Mouse (Mus musculus): ENCODE results near the gene Adap2. TPM values are rescaled to one million over a fixed set of nuclear protein-coding genes. Genes with fewer than 3 reads are reported as not detected.
"Not testable (repeated sequence)": the region's sequence is repeated elsewhere in the genome, so short reads cannot be mapped to it uniquely, and the experiment has no call there.

Gene Adap2
- polyA plus RNA-seq, 1 experiment = 0.05 TPM

- no peaks in the 10 kb centered on the region for H3K27me3 ChIP-seq (ENCODE audit: control insufficient read depth, insufficient read depth, insufficient read length)
- no peaks in the 10 kb centered on the region for H3K36me3 ChIP-seq (ENCODE audit: control insufficient read depth, insufficient read depth)
- H3K79me2 ChIP-seq (ENCODE audit: control insufficient read depth, insufficient read depth) = peaks cover 7% of the 10 kb centered on the region
- H3ac ChIP-seq (ENCODE audit: control insufficient read depth, insufficient read length) = peak overlapping the region; percentile 21
- H3K4me2 ChIP-seq (ENCODE audit: low read depth) = peak overlapping the region; percentile 70
- TF ChIP-seq MAX (IDR thresholded peaks at IDR 0.05; ENCODE audit: low read depth) (no peak), POLR2A (IDR thresholded peaks at IDR 0.05; ENCODE audit: insufficient read length, low read depth) (no peak), TCF3 (IDR thresholded peaks at IDR 0.05; ENCODE audit: insufficient read length, low read depth) (no peak), CEBPB (IDR thresholded peaks at IDR 0.05; ENCODE audit: insufficient read depth, poor library complexity, severe bottlenecking) (no peak), USF1 (IDR thresholded peaks at IDR 0.05; ENCODE audit: low read depth) (no peak), SRF (IDR thresholded peaks at IDR 0.05; ENCODE audit: control insufficient read depth, insufficient read length, low read depth) (no peak), MYOG (IDR thresholded peaks at IDR 0.05; ENCODE audit: control insufficient read depth in 1 of 3, insufficient read depth in 1 of 3, insufficient read length in 2 of 3, low read depth in 2 of 3) (no peak), TCF12 (IDR thresholded peaks at IDR 0.05; ENCODE audit: insufficient read depth, poor library complexity, severe bottlenecking) (no peak), REST (IDR thresholded peaks at IDR 0.05; ENCODE audit: insufficient read depth, insufficient read length) (no peak), MYOD1 (IDR thresholded peaks at IDR 0.05; ENCODE audit: control insufficient read depth in 1 of 3, insufficient read length in 2 of 3, low read depth in 2 of 3) (no peak), POLR2AphosphoS2 (IDR thresholded peaks at IDR 0.05; ENCODE audit: insufficient read length, low read depth) (no peak), E2F4 (IDR thresholded peaks at IDR 0.05; ENCODE audit: insufficient read depth) (no peak)
- H3K4me3 ChIP-seq = peak overlapping the region; percentile 77
Measured at GRCm38 (mm10) chr11:80142872-80143271, 11.0 kb upstream of the Adap2 start.

GRCm38 (mm10) chr11:80145787-80146275, 8.1 kb upstream of the Adap2 start:
- TF ChIP-seq POLR2AphosphoS2 (IDR thresholded peaks at IDR 0.05; ENCODE audit: insufficient read length, low read depth) (no peak), SRF (IDR thresholded peaks at IDR 0.05; ENCODE audit: control insufficient read depth, insufficient read length, low read depth) (no peak), TCF3 (IDR thresholded peaks at IDR 0.05; ENCODE audit: insufficient read length, low read depth) (no peak), E2F4 (IDR thresholded peaks at IDR 0.05; ENCODE audit: insufficient read depth) (no peak), POLR2A (IDR thresholded peaks at IDR 0.05; ENCODE audit: insufficient read length, low read depth) (no peak), TCF12 (IDR thresholded peaks at IDR 0.05; ENCODE audit: insufficient read depth, poor library complexity, severe bottlenecking) (no peak), REST (IDR thresholded peaks at IDR 0.05; ENCODE audit: insufficient read depth, insufficient read length) (no peak), MAX (IDR thresholded peaks at IDR 0.05; ENCODE audit: low read depth) (no peak)
- Histone ChIP-seq H3K79me2 (ENCODE audit: control insufficient read depth, insufficient read depth) (peaks cover 7% of the 10 kb centered on the region), H3K27me3 (ENCODE audit: control insufficient read depth, insufficient read depth, insufficient read length) (no peaks in the 10 kb centered on the region), H3K36me3 (ENCODE audit: control insufficient read depth, insufficient read depth) (no peaks in the 10 kb centered on the region), H3ac (ENCODE audit: control insufficient read depth, insufficient read length) (no peak overlapping the region), H3K4me3 (no peak overlapping the region), H3K4me2 (ENCODE audit: low read depth) (no peak overlapping the region)

- no peak overlapping the region for H3K4me2 ChIP-seq (ENCODE audit: low read depth)
- H3ac ChIP-seq (ENCODE audit: control insufficient read depth, insufficient read length) = no peak overlapping the region
- H3K27me3 ChIP-seq (ENCODE audit: control insufficient read depth, insufficient read depth, insufficient read length) = no peaks in the 10 kb centered on the region
- no peak overlapping the region for H3K4me3 ChIP-seq
- no peaks in the 10 kb centered on the region for H3K36me3 ChIP-seq (ENCODE audit: control insufficient read depth, insufficient read depth)
- no peak for TF ChIP-seq CEBPB (IDR thresholded peaks at IDR 0.05; ENCODE audit: insufficient read depth, poor library complexity, severe bottlenecking)
- TF ChIP-seq TCF3 (IDR thresholded peaks at IDR 0.05; ENCODE audit: insufficient read length, low read depth) = no peak
- TF ChIP-seq POLR2A (IDR thresholded peaks at IDR 0.05; ENCODE audit: insufficient read length, low read depth) = no peak
- no peak for TF ChIP-seq POLR2AphosphoS2 (IDR thresholded peaks at IDR 0.05; ENCODE audit: insufficient read length, low read depth)
- TF ChIP-seq E2F4 (IDR thresholded peaks at IDR 0.05; ENCODE audit: insufficient read depth) = no peak
- no peak for TF ChIP-seq SRF (IDR thresholded peaks at IDR 0.05; ENCODE audit: control insufficient read depth, insufficient read length, low read depth)
- no peak for TF ChIP-seq MYOD1 (IDR thresholded peaks at IDR 0.05; ENCODE audit: control insufficient read depth in 1 of 3, insufficient read length in 2 of 3, low read depth in 2 of 3)
- no peak for TF ChIP-seq REST (IDR thresholded peaks at IDR 0.05; ENCODE audit: insufficient read depth, insufficient read length)
- no peak for TF ChIP-seq USF1 (IDR thresholded peaks at IDR 0.05; ENCODE audit: low read depth)
- no peak for TF ChIP-seq MYOG (IDR thresholded peaks at IDR 0.05; ENCODE audit: control insufficient read depth in 1 of 3, insufficient read depth in 1 of 3, insufficient read length in 2 of 3, low read depth in 2 of 3)
- TF ChIP-seq MAX (IDR thresholded peaks at IDR 0.05; ENCODE audit: low read depth) = no peak
- no peak for TF ChIP-seq TCF12 (IDR thresholded peaks at IDR 0.05; ENCODE audit: insufficient read depth, poor library complexity, severe bottlenecking)
- no peaks in the 10 kb centered on the region for H3K79me2 ChIP-seq (ENCODE audit: control insufficient read depth, insufficient read depth)
Measured at GRCm38 (mm10) chr11:80147748-80148147, 6.2 kb upstream of the Adap2 start.

DNA sequence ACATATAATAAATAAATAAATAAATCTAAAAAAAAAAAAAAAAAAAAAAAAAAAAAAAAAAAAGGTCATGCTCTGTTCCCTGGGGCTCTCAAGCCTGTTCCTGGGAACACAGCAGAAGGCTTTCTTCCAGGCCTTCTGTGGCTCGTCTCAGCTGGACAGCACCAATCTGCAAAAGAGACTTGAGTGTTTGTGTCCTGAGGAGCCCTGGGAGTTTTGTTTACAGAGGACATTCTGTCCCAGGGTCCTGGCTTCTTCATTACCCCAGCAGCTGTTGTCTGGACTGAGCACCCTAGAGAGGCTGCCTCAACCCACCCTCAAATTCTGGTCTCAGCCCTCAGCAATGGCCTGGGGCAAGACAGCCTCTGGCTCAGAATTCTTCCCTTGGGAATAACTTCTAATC, 5.6 kb upstream of the Adap2 start:
- H3K79me2 ChIP-seq (ENCODE audit: control insufficient read depth, insufficient read depth) = no peaks in the 10 kb centered on the region
- TF ChIP-seq REST (IDR thresholded peaks at IDR 0.05; ENCODE audit: insufficient read depth, insufficient read length) (no peak), POLR2A (IDR thresholded peaks at IDR 0.05; ENCODE audit: insufficient read length, low read depth) (no peak), CEBPB (IDR thresholded peaks at IDR 0.05; ENCODE audit: insufficient read depth, poor library complexity, severe bottlenecking) (no peak), SRF (IDR thresholded peaks at IDR 0.05; ENCODE audit: control insufficient read depth, insufficient read length, low read depth) (no peak), MYOG (IDR thresholded peaks at IDR 0.05; ENCODE audit: control insufficient read depth in 1 of 3, insufficient read depth in 1 of 3, insufficient read length in 2 of 3, low read depth in 2 of 3) (no peak), TCF3 (IDR thresholded peaks at IDR 0.05; ENCODE audit: insufficient read length, low read depth) (no peak), MAX (IDR thresholded peaks at IDR 0.05; ENCODE audit: low read depth) (no peak), E2F4 (IDR thresholded peaks at IDR 0.05; ENCODE audit: insufficient read depth) (no peak), MYOD1 (IDR thresholded peaks at IDR 0.05; ENCODE audit: control insufficient read depth in 1 of 3, insufficient read length in 2 of 3, low read depth in 2 of 3) (no peak)
- H3K36me3 ChIP-seq (ENCODE audit: control insufficient read depth, insufficient read depth) = no peaks in the 10 kb centered on the region
- no peak overlapping the region for H3K4me3 ChIP-seq
- H3K4me2 ChIP-seq (ENCODE audit: low read depth) = no peak overlapping the region
- H3K27me3 ChIP-seq (ENCODE audit: control insufficient read depth, insufficient read depth, insufficient read length) = no peaks in the 10 kb centered on the region
- no peak overlapping the region for H3ac ChIP-seq (ENCODE audit: control insufficient read depth, insufficient read length)

GRCm38 (mm10) chr11:80148974-80149373, 4.9 kb upstream of the Adap2 start:
- H3K4me2 ChIP-seq (ENCODE audit: low read depth); H3K27me3 ChIP-seq (ENCODE audit: control insufficient read depth, insufficient read depth, insufficient read length); H3ac ChIP-seq (ENCODE audit: control insufficient read depth, insufficient read length); H3K36me3 ChIP-seq (ENCODE audit: control insufficient read depth, insufficient read depth); H3K79me2 ChIP-seq (ENCODE audit: control insufficient read depth, insufficient read depth); H3K4me3 ChIP-seq: not testable (repeated sequence)
